Comparison of ENCODE assay signal across 21 mouse cellular contexts in genomic region chr2:114117235-114117634, GRCm38 (mm10).
"Had no signal": no experiment of that assay in that cellular context is flagged by ENCODE, and none has a peak within 500 bp of the region (broad histone marks: within the 10 kb centered on the region; RNA-seq: fewer than 3 reads in every experiment).

No protein-coding gene starts in this region.

- H3K4me2 ChIP-seq: limb, embryonic 13.5 days; lung, embryonic 14.5 days; midbrain, embryonic 13.5 days; neural tube, embryonic 13.5 days had no signal

- H3K27me3 ChIP-seq: limb, embryonic 13.5 days; midbrain, embryonic 13.5 days; neural tube, embryonic 13.5 days had no signal

- DNase-seq: kidney, adult 18-20 months; kidney, adult 9 months; kidney, postnatal 25 days; layer of hippocampus, adult 9-11 months; lung, embryonic 14.5 days; right cerebral cortex, postnatal 14 days; right cerebral cortex, postnatal 4 days; thymus, adult 18-20 months; thymus, postnatal 36 days had no signal

- H3K9ac ChIP-seq: limb, embryonic 13.5 days; lung, embryonic 14.5 days; midbrain, embryonic 13.5 days; neural tube, embryonic 13.5 days had no signal

- H3K4me3 ChIP-seq: layer of hippocampus, adult 2 months; limb, embryonic 10.5 days; limb, embryonic 13.5 days; midbrain, embryonic 10.5 days; midbrain, embryonic 13.5 days; myocyte; neural tube, embryonic 13.5 days had no signal

- H3K4me1 ChIP-seq: limb, embryonic 10.5 days; limb, embryonic 13.5 days; midbrain, embryonic 10.5 days; midbrain, embryonic 13.5 days; neural tube, embryonic 13.5 days had no signal

- H3K9me3 ChIP-seq: limb, embryonic 10.5 days; limb, embryonic 13.5 days; midbrain, embryonic 10.5 days; midbrain, embryonic 13.5 days; neural tube, embryonic 13.5 days had no signal

- ATAC-seq: intestine, embryonic 16.5 days; lung, postnatal 0 days; midbrain, embryonic 13.5 days; midbrain, embryonic 16.5 days had no signal

- H3K27ac ChIP-seq: kidney, postnatal 0 days; layer of hippocampus, adult 2 months; limb, embryonic 10.5 days; limb, embryonic 13.5 days; macrophage; midbrain, embryonic 10.5 days; midbrain, embryonic 13.5 days; neural tube, embryonic 13.5 days had no signal
